Mouse (Mus musculus): ENCODE results near the gene Nfatc3. TPM values are rescaled to one million over a fixed set of nuclear protein-coding genes. Genes with fewer than 3 reads are reported as not detected.

The Nfatc3 gene
- total RNA-seq, 2 experiments from 2014 or later, result 12.1 to 13.4 TPM

DNA sequence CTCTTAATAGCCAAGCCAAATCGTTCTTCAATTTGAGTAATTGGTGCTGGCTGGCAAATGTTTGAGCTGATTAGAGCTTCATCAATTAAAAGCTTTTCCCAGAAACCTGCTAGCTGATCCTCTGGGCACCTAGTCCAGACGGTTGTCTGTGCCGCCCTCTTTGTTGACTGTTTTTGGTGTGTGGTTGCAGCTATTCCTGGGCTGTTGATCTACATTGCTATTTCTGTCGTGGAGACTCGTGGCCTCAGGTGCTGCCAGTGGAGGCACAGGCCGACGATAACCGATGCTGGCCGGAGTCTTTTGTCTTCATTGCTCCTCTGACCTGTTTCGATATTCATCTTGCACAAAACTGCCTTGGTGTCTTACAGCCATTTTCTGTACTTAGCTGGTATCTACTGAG lies 99.7 kb downstream of the Nfatc3 start:
- intact Hi-C loops (cut with DNase I), result no loop called here
- no peak for DNase-seq (ENCODE audit: extremely low spot score in 1 of 2, low spot score in 2 of 2)
- TF ChIP-seq CTCF (IDR thresholded peaks at IDR 0.05), result no peak
- Histone ChIP-seq H3K27ac (no peak overlapping the region), H3K4me3 (no peak overlapping the region)

DNA sequence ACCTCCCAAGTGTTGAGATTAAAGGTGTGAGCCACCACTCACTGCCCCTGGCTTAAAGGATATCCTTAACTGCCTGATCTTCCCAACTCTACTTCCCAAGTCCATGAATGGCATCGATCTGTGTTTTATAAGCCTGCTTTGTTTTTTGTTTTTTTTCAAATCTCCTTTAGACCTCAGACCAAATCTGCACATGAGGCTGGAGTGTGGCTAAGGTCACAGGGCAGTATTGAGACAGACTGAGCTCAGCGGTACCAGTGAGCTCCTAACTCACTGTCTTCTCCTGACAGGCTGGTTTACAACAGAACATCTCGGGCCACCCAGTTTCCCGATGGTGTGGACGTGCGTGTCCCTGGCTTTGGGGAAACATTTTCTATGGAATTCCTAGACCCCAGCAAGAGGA lies 101.2 kb downstream of the Nfatc3 start:
- Histone ChIP-seq H3K27ac (no peak overlapping the region), H3K4me3 (no peak overlapping the region)
- no peak for TF ChIP-seq CTCF (IDR thresholded peaks at IDR 0.05)
- intact Hi-C loops (cut with DNase I), result loop anchor here (10.0 kb wide), 1 partner anchor 245 kb away; no protein-coding TSS in a partner anchor
- no peak for DNase-seq (ENCODE audit: extremely low spot score in 1 of 2, low spot score in 2 of 2)

DNA sequence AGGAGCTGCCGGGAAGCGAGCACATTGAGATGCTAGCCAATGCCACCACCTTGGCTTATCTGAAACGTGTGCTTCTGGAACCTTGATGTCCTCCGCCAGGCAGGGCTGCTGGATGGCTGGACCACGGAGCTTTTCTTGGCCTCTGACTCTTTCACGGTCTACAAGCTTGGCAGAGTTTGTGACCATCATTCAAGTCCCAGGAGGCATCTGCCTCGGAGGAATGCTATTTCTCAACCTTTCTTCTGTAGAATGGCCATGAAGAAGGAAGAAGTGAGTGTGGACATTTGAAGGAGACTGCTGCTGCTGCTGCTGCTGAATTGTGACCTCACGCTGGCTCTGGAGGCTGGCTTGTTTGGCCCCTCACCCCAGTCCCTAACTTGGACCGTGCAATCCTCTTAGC lies 104.6 kb downstream of the Nfatc3 start:
- DNase-seq (ENCODE audit: extremely low spot score in 1 of 2, low spot score in 2 of 2), result no peak
- TF ChIP-seq CTCF (IDR thresholded peaks at IDR 0.05), result no peak
- intact Hi-C loops (cut with DNase I), result loop anchor here (10.0 kb wide), 1 partner anchor 242 kb away; no protein-coding TSS in a partner anchor
- Histone ChIP-seq H3K27ac (no peak overlapping the region), H3K4me3 (no peak overlapping the region)

DNA sequence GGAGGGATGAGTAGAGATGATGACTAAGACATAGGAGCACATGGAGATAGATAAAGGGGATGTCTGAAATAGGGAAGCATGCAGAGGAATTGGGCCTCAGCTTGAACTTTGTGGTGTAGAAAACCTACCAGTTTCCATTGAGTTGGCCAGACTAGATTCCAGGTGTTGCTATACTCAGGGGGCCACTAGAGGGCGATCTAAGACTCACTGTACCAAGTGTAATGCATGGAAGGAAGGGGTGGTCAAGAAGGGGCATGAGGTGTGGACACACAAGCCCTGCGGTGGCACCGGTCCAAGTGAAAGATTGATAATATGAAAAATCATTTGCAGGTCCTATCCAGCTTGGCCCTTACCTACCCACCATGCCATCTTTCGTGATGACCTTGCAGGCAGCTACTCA lies 106.8 kb downstream of the Nfatc3 start:
- no peak overlapping the region for H3K27ac ChIP-seq
- intact Hi-C loops (cut with DNase I), result loop anchor here (2.0 to 10.0 kb wide), 2 partner anchors 33 to 239 kb away; no protein-coding TSS in a partner anchor
- peak; percentile 94 for TF ChIP-seq CTCF (IDR thresholded peaks at IDR 0.05)
- DNase-seq (ENCODE audit: extremely low spot score in 1 of 2, low spot score in 2 of 2), result peak; percentile 65 to 75
- H3K4me3 ChIP-seq, result no peak overlapping the region

DNA sequence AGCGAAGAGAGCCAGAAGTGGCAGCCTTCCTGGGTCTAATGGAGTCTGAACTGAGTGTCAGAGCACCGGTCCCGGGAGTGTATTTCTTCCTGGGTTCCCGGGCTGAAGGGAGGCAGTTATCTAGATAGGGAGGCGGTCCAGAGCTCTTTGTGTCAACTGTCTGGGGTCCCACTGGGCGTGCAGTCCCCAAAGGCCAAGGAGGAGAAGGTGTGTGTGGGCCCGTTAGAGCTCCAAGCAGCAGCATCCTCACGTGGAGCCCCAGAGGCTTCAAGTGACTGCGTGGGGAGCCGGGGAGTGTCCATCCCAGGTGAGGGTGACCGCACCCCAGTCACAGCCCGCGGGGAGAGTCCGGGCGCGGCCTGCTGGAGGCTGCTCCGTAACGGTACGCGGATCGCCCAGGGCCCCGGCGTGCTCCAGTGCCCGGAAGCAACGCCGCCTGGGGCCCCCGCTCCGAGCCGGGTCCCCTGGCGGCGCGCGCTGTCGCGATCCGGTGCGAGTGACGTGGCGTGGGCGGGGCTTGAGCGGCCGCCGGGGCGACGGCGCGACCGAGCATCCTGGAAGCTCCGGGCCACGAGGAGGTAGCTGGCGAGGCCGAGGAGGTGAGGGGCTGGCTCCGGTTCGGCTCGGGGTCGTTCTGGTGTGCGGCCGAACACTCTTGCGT lies 109.8 kb downstream of the Nfatc3 start, which contains the start of gene Slc7a6:
Gene Slc7a6 (plus strand): TSS at position 502 of the 661 bp plus-strand sequence.
- intact Hi-C loops (cut with DNase I), result loop anchor here (2.0 to 10.0 kb wide), 2 partner anchors 42 to 236 kb away; partner anchors contain the start of genes Prmt7 and Slc7a6os
- Histone ChIP-seq H3K4me3 (peak within 1 kb of the TSS; percentile 90), H3K27ac (peak within 1 kb of the TSS; percentile 93)
- peak; percentile 87 to 91 for DNase-seq (ENCODE audit: extremely low spot score in 1 of 2, low spot score in 2 of 2)
- peak; percentile 18 for TF ChIP-seq CTCF (IDR thresholded peaks at IDR 0.05)

DNA sequence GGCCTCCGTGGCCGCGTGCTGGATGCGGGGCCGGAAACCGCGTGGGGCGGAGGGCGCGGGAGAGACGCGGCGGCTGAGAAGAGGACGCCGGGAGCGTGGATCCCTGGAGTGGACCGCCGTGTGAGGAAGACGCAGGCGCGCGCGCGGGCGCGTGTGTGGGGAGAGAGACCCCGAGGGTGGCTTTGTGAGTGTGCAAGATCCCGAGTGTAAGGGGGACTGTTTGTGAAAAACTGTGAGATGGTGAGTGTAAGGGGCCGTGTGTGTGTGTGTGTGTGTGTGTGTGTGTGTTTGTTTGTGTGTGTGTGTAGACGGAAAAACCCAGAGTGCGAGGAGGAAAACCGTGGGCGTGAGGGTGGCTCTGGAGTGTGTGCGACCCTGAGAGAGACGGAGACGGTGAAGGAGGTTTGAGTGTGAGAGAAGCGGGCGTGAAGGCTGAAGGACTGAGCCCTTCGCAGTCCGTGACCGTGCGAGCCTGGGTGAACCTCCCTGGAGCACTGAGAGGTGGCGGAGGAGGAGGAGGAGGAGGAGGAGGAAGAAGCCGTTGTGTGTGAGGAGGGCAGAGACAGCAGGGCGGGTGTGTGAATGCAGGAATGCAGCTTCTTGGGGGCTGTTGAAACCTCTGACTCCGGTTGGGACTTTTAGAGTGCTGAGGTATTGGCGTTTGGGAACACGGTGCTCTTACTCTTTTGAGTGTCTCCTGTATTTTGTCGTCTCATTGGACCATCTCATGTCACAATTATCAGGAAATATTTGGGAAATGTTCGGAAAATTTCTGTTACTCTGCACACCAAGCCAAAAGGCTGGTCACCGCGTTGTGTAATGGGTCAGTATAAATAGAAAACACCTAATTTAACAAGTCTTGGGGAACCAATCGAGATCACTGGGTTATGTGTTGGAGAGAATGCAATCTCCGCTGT lies 110.6 kb downstream of the Nfatc3 start:
- peak in 1 of 2 experiments; percentile 31 for DNase-seq (ENCODE audit: extremely low spot score in 1 of 2, low spot score in 2 of 2)
- no peak for TF ChIP-seq CTCF (IDR thresholded peaks at IDR 0.05)
- peak overlapping the region; percentile 93 for H3K27ac ChIP-seq
- intact Hi-C loops (cut with DNase I), result loop anchor here (2.0 to 10.0 kb wide), 2 partner anchors 42 to 236 kb away; partner anchors contain the start of genes Prmt7 and Slc7a6os
- peak overlapping the region; percentile 90 for H3K4me3 ChIP-seq

GRCm38 (mm10) chr8:106169934-106170480 lies 111.4 kb downstream of the Nfatc3 start:
- peak; percentile 47 for TF ChIP-seq CTCF (IDR thresholded peaks at IDR 0.05)
- Histone ChIP-seq H3K27ac (peak overlapping the region; percentile 64), H3K4me3 (peak overlapping the region; percentile 90)
- intact Hi-C loops (cut with DNase I), result loop anchor here (2.0 to 10.0 kb wide), 2 partner anchors 41 to 235 kb away; partner anchors contain the start of genes Prmt7 and Slc7a6os
- no peak for DNase-seq (ENCODE audit: extremely low spot score in 1 of 2, low spot score in 2 of 2)

GRCm38 (mm10) chr8:106173566-106173965 lies 114.9 kb downstream of the Nfatc3 start:
- TF ChIP-seq CTCF (IDR thresholded peaks at IDR 0.05), result no peak
- no peak for DNase-seq (ENCODE audit: extremely low spot score in 1 of 2, low spot score in 2 of 2)
- no peak overlapping the region for H3K4me3 ChIP-seq
- H3K27ac ChIP-seq, result no peak overlapping the region
- intact Hi-C loops (cut with DNase I), result no loop called here

- Histone ChIP-seq H3K27ac (no peak overlapping the region), H3K4me3 (no peak overlapping the region)
- no peak for TF ChIP-seq CTCF (IDR thresholded peaks at IDR 0.05)
- intact Hi-C loops (cut with DNase I), result no loop called here
- DNase-seq (ENCODE audit: extremely low spot score in 1 of 2, low spot score in 2 of 2), result no peak
Measured at GRCm38 (mm10) chr8:106176891-106177290, 118.3 kb downstream of the Nfatc3 start.

GRCm38 (mm10) chr8:106177594-106177993 lies 119.0 kb downstream of the Nfatc3 start:
- DNase-seq (ENCODE audit: extremely low spot score in 1 of 2, low spot score in 2 of 2), result no peak
- TF ChIP-seq CTCF (IDR thresholded peaks at IDR 0.05), result no peak
- intact Hi-C loops (cut with DNase I), result no loop called here
- Histone ChIP-seq H3K27ac (no peak overlapping the region), H3K4me3 (no peak overlapping the region)

- intact Hi-C loops (cut with DNase I), result no loop called here
- TF ChIP-seq CTCF (IDR thresholded peaks at IDR 0.05), result no peak
- H3K4me3 ChIP-seq, result no peak overlapping the region
Measured at GRCm38 (mm10) chr8:106178428-106178827, 119.8 kb downstream of the Nfatc3 start.

More at GRCm38 (mm10) chr8:106178428-106178827, 119.8 kb downstream of the Nfatc3 start:
- DNase-seq (ENCODE audit: extremely low spot score in 1 of 2, low spot score in 2 of 2), result no peak
- no peak overlapping the region for H3K27ac ChIP-seq

Other genes starting within 250 kb of the Nfatc3 start
- 10 to 100 TPM; 23.7 to 25.2 TPM for gene Ranbp10, start 231.5 kb upstream of the Nfatc3 start, total RNA-seq (2021)
- gene Tsnaxip1, start 231.1 kb upstream of the Nfatc3 start, total RNA-seq (2021), result under 1 TPM in 1 of 2 experiments, not detected in 1; 0.44 TPM
- 10 to 100 TPM; 16.8 to 17.6 TPM for gene Cenpt, start 205.6 kb upstream of the Nfatc3 start, total RNA-seq (2021)
- gene Thap11, start 203.7 kb upstream of the Nfatc3 start, total RNA-seq (2021), result 10 to 100 TPM; 38.1 to 41.0 TPM
- gene Nutf2, start 198.3 kb upstream of the Nfatc3 start, total RNA-seq (2021), result 10 to 100 TPM; 29.4 to 32.8 TPM
- 10 to 100 TPM; 64.4 to 68.5 TPM for gene Edc4, start 178.0 kb upstream of the Nfatc3 start, total RNA-seq (2021)
- gene Nrn1l, start 165.3 kb upstream of the Nfatc3 start, total RNA-seq (2021), result 1 to 10 TPM; 3.5 to 3.7 TPM
- 1 to 10 TPM; 6.6 to 8.7 TPM for gene Pskh1, start 158.4 kb upstream of the Nfatc3 start, total RNA-seq (2021)
- gene Ctrl, start 125.0 kb upstream of the Nfatc3 start, total RNA-seq (2021), result 1 to 10 TPM; 1.5 to 2.6 TPM
- 10 to 100 TPM; 90.3 to 91.9 TPM for gene Psmb10, start 120.4 kb upstream of the Nfatc3 start, total RNA-seq (2021)
- gene Lcat, start 115.5 kb upstream of the Nfatc3 start, total RNA-seq (2021), result 10 to 100 TPM; 25.3 to 25.8 TPM
- gene Slc12a4, start 92.7 kb upstream of the Nfatc3 start, total RNA-seq (2021), result 10 to 100 TPM; 18.2 to 19.8 TPM
- not detected for gene Dpep3, start 79.4 kb upstream of the Nfatc3 start, total RNA-seq (2021)
- gene Dus2, start 67.5 kb upstream of the Nfatc3 start, total RNA-seq (2021), result 10 to 100 TPM; 19.7 to 21.9 TPM
- gene Dpep2nb, start 52.9 kb upstream of the Nfatc3 start, total RNA-seq (2021), result not detected
- gene Ddx28, start 47.0 kb upstream of the Nfatc3 start, total RNA-seq (2021), result 10 to 100 TPM; 14.1 to 14.9 TPM
- under 1 TPM in 1 of 2 experiments, not detected in 1; 0.41 TPM for gene Esrp2, start 78.1 kb downstream of the Nfatc3 start, total RNA-seq (2021)
- gene Pla2g15, start 91.6 kb downstream of the Nfatc3 start, total RNA-seq (2021), result 10 to 100 TPM; 24.4 to 24.8 TPM
- 10 to 100 TPM; 24.9 to 26.5 TPM for gene Slc7a6, start 110.0 kb downstream of the Nfatc3 start, total RNA-seq (2021)
- 10 to 100 TPM; 28.5 to 29.4 TPM for gene Slc7a6os, start 152.1 kb downstream of the Nfatc3 start, total RNA-seq (2021)
- gene Prmt7, start 152.1 kb downstream of the Nfatc3 start, total RNA-seq (2021), result 10 to 100 TPM; 36.5 to 39.4 TPM